Mouse (Mus musculus): ENCODE measurements around the gene Klk9. TPM values are rescaled to one million over a fixed set of nuclear protein-coding genes. Genes with fewer than 3 reads are reported as not detected.

Klk9 gene
- total RNA-seq, 2 experiments from 2014 or later = not detected

DNA sequence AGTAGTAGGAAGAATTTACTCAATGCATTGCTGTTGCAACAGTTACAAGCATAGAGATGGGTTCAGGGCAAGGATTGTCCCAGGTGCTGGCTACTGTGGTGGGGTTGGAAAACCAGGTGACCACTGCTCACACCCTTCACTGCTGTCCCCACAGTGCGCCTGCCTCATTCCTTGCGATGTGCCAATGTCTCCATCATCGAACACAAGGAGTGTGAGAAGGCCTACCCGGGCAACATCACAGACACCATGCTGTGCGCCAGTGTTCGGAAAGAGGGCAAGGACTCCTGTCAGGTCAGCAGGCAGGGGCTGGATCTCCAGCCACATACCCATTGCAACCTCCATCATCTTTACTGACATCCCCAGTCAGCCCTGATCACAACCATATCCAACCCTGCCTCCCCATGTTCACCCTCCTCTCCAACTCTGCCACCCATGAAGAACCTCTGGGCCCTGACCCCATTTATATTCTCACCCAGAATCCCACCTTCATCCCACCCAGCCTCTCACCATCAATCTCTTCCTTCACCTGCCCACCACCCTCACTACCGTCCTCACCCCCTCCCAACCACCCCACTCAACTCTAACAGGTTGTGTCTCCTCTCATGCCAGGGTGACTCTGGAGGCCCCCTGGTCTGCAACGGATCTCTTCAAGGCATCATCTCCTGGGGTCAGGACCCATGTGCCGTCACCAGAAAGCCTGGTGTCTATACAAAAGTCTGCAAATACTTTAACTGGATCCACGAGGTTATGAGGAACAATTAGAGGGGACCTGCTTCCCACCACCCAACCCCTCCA, 13.3 kb upstream of the Klk9 start:
- DNase-seq = no peak
- no peak overlapping the region for H3K4me3 ChIP-seq
- no peak overlapping the region for H3K27ac ChIP-seq
- intact Hi-C loops (cut with DNase I) = no loop called here
- no peak for TF ChIP-seq CTCF (IDR thresholded peaks at IDR 0.05)

DNA sequence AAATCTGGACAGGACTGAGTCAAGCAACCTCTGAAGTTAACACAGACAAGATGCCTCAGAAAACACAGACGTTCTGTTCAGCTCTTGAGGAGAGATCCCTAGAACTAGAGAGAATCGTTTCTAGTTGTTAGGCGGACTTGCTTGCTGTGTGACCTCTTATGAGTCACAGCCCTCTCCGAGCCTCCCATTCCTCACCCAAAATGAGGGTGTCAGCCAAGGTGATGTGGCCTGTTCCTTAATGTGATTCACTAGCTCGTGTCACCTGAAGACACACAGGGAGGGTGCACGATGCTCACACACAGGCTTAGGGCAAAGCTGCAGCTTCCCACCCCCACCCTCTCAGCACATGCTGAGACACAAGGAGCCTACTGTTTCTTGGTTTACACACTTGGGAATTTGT, 11.4 kb upstream of the Klk9 start:
- Histone ChIP-seq H3K4me3 (no peak overlapping the region), H3K27ac (peak overlapping the region; percentile 3; the same call in 1 of the 2 replicates)
- intact Hi-C loops (cut with DNase I) = loop anchor here (5.0 kb wide), 1 partner anchor 98 kb away; no protein-coding TSS in a partner anchor
- TF ChIP-seq CTCF (IDR thresholded peaks at IDR 0.05) = no peak
- DNase-seq = no peak

DNA sequence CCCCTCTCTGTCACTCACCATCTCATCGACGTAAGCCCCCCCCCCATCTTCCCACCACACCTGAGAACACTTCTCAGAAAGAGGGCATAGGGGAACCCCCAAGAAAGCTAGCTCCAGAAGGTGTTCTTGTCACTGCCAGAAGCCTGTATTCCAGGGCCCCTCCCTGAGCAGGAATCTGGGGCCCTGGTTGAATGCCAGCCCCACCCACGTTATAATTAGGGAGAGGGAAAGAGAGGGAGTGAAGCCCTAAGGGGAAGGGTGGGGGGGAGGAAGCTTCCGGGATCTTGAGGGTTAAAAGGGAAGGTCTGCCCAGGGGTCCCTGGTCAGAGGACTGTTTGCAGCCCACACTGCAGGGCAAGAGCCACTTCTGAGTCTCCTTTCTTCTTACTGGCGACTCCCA, 10.9 kb upstream of the Klk9 start, which contains the start of gene Klk10:
Gene Klk10 (plus strand): TSS at position 290 of the 400 bp plus-strand sequence.
- H3K27ac ChIP-seq = peak within 1 kb of the TSS; percentile 3; the same call in 1 of the 2 replicates
- peak within 1 kb of the TSS; percentile 13; the same call in 1 of the 2 replicates for H3K4me3 ChIP-seq
- no peak for TF ChIP-seq CTCF (IDR thresholded peaks at IDR 0.05)
- no peak for DNase-seq
- intact Hi-C loops (cut with DNase I) = loop anchor here (5.0 kb wide), 1 partner anchor 98 kb away; no protein-coding TSS in a partner anchor

DNA sequence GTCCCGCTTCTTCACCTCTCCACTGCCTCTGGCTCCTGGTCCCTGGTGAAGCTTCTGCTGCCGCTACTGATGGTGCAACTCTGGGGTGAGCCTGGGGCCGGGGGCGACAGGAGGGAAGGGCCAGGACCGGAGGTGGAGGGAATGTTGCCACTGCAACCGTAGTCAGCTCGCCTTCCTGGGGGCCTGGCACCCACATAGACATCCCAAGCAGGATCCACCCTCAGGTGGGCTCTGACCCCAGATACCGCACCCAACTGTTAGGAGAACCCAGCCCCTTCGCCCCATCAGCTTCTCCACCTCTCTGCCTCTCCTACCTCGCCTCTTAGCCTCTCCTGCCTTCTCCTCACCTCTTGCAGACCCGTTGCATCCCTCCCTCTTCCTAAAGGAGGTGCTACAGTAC, 10.2 kb upstream of the Klk9 start:
- TF ChIP-seq CTCF (IDR thresholded peaks at IDR 0.05) = no peak
- intact Hi-C loops (cut with DNase I) = loop anchor here (5.0 kb wide), 1 partner anchor 99 kb away; no protein-coding TSS in a partner anchor
- DNase-seq = no peak
- Histone ChIP-seq H3K27ac (no peak overlapping the region), H3K4me3 (no peak overlapping the region; the same call in 1 of the 2 replicates)

DNA sequence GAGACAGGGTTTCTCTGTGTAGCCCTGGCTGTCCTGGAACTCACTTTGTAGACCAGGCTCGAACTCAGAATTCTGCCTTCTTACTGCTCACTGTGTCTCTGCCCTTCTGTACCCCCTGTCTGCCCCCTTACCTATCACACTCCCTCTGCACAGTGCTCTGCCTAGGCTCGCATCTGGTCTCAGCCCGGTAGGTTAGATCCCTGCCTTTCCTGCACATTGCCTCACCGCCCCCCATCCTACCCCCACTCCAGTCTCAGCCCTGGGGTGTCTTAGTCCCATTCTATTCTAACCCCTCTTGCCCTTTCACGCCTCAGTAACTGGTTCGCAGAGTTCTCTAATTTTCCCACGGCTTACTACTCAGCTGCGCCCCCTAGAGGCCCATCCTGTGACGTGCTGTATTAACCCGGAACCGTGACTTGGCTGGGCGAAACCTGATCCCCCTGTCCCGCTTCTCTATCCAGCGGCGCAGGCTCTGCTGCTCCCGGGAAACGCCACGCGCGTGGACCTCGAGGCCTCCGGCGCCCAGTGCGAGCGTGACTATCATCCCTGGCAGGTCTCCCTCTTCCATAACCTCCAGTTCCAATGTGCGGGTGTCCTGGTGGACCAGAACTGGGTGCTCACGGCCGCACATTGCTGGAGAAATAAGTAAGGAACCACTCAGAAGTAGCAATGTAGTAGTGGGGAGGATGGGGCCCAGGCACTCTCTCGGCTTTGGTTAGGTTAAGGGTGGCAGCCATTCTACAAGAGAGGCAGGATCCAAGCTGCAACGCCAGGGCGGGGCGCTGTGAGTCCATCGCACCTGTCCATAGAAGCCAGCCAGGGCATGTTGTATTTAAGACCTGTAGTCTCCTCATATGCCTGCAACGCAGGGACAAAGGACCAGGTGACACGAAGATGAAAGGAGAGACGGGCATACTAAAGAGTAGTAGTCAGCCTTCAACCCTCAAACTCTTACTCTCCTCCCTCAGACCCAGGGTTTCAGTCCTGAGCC, 9.1 kb upstream of the Klk9 start:
- Histone ChIP-seq H3K27ac (no peak overlapping the region), H3K4me3 (peak overlapping the region; percentile 65)
- intact Hi-C loops (cut with DNase I) = loop anchor here (5.0 kb wide), 1 partner anchor 100 kb away; no protein-coding TSS in a partner anchor
- peak; percentile 78 for DNase-seq
- peak; percentile 72 for TF ChIP-seq CTCF (IDR thresholded peaks at IDR 0.05)

DNA sequence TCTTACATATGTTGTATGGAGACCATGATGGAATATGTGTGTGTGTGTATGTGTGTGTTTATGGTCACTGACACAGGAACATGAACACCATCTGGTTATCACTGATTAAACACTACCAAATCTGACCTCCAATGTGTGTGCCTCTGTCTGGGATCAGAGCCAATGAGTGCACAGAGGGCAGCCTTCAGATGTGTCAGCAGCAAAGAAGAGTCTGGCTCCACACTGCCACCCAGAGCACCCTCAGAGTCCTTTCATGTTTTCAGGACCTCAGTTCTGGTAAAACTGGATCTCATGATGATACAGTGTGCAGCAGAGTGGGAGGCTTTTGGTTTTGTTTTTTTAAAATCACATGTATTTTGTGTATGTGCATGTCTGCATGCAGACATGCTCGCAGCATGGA, 6.4 kb upstream of the Klk9 start:
- intact Hi-C loops (cut with DNase I) = no loop called here
- Histone ChIP-seq H3K27ac (no peak overlapping the region), H3K4me3 (no peak overlapping the region)
- no peak; the same call in 1 of the 2 replicates for TF ChIP-seq CTCF (IDR thresholded peaks at IDR 0.05)
- no peak for DNase-seq

DNA sequence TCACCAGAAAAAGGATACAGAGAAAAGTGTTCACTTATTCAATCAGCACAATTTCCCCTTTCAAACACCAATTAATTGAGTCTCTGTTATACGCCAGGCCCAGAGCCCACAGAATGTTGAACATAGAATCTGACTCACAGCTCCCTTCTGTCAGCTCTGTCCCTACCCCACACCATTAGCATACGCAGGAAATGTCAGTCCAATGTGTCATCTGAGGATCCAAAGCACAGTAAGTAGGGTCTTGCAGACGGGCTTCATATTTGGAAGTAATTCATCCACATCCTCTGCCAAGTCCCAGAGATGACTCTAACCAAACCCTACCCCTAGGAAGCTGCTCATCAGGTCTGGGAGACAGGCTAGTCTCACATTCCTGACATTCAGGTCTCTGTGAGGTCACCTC, 3.6 kb upstream of the Klk9 start:
- Histone ChIP-seq H3K27ac (no peak overlapping the region), H3K4me3 (no peak overlapping the region)
- no peak for TF ChIP-seq CTCF (IDR thresholded peaks at IDR 0.05)
- DNase-seq = no peak
- intact Hi-C loops (cut with DNase I) = no loop called here

DNA sequence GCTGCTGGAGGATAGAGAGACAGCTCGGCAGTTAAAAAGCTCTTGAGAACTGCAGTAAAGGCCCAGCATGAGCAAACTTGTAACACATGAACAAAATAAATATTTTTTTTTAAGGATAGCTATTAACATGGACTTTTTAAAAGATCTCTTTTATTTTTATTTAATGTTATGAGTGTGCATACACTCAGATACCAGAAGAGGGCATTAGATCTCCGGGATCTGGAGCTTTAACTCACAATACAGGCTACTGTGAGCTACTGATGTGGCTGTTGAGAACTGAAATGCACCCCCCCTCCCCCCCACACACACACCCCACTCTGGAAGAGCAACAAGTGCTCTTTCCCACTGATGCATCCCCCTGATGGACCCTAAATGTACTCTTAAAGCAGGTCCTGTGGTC, 2.4 kb upstream of the Klk9 start:
- no peak overlapping the region for H3K4me3 ChIP-seq
- H3K27ac ChIP-seq = no peak overlapping the region
- intact Hi-C loops (cut with DNase I) = no loop called here
- no peak for DNase-seq
- peak; percentile 27 for TF ChIP-seq CTCF (IDR thresholded peaks at IDR 0.05)

DNA sequence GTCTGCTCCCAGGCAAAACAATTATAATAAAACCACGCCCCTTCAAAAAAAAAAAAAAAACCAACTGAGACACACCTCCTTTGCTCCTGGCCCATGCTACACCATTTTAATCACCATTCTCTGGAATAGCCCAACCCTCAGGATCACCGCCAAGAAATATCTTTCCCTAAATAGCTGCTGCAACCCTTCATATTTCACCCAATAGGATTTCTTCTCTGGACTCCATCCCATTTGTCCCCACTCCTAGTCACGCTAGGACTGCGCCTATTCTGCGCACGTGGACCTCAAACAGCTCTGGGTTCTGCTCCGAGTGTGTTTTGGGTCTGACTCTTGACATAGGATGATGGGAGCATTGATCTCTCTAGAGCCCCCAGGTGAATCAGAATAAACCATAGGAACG, 4.7 kb downstream of the Klk9 start:
- DNase-seq = no peak
- TF ChIP-seq CTCF (IDR thresholded peaks at IDR 0.05) = no peak
- no peak overlapping the region for H3K27ac ChIP-seq
- peak overlapping the region; percentile 72 for H3K4me3 ChIP-seq
- intact Hi-C loops (cut with DNase I) = no loop called here

DNA sequence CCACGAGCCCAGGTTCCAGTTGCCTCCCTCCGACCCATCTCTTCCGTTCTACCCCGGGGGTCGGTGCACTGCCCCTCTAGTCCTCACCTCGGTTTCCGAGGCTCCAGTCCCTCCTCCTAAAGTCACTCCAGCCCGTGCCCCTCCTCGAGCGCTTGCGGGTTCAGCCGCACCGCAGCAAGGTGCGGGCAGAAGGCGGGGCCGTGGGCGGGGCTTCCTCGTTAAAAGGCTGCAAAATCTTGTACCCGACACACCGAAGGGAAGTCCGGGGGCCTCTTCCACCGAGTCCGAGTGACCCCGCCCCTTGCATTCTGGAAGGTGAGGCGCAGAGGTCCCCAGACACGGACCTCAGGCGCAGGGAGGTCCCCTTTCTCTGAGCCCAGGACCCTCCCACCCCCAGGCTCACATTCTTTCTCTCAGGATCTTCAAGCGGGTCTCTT, 5.7 kb downstream of the Klk9 start, which contains the start of gene Klk8:
Gene Klk8 (plus strand): TSS at position 245 of the 437 bp plus-strand sequence.
- DNase-seq = peak; percentile 25

DNA sequence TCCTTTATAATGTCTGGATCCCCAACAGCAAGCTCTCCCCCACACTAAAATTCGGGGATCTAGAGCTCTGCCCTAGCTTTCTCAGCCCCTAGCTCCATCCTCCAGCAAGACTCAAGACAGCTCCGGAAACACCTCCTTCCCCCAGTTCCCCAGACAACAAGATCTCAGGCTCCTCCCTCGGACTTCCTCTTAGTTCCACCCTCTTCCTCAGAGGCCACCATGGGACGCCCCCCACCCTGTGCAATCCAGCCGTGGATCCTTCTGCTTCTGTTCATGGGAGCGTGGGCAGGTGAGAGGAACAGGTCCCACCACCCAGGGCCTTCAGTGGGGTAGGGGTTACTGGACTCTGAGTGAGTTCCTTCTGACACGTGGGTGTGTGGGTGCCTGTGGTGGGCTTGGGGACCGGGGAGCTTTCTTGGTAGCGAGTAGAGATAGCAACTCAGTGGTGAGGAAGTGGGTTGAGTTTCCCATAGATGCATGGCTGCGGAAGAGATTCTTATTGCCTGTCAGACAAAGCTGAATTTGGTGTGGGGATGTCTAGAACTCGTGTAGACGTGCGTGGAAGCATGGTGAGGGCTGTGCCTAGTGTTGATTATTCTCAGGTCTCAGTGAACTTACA, 6.3 kb downstream of the Klk9 start:
- peak overlapping the region; percentile 72 for H3K4me3 ChIP-seq
- TF ChIP-seq CTCF (IDR thresholded peaks at IDR 0.05) = no peak
- H3K27ac ChIP-seq = peak overlapping the region; percentile 38
- intact Hi-C loops (cut with DNase I) = no loop called here
- DNase-seq = no peak

More for the DNA sequence above, 5.7 kb downstream of the Klk9 start, which contains the start of gene Klk8:
- intact Hi-C loops (cut with DNase I) = no loop called here
- Histone ChIP-seq H3K4me3 (peak within 1 kb of the TSS; percentile 72), H3K27ac (peak within 1 kb of the TSS; percentile 38)
- TF ChIP-seq CTCF (IDR thresholded peaks at IDR 0.05) = no peak

DNA sequence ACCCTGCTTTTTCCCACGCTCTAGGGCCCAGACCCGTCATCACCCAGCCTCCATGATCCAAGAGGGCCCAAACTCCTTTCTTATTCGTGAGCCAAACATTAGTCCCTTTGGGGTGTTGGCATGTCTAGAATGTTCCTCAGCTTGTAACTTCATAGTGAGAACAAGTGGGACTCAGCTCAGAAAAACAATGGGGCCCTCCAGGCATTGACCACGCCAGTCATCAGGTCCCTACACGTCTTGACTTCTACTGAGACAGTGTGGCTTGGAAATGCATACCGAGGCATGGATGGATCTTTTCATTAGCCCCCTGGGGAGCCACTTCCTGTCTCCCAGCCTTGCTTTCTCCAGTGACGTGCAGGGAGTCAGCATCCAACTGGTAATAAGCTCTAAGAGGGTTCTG, 8.2 kb downstream of the Klk9 start:
- Histone ChIP-seq H3K4me3 (no peak overlapping the region), H3K27ac (no peak overlapping the region)
- no peak for TF ChIP-seq CTCF (IDR thresholded peaks at IDR 0.05)
- DNase-seq = no peak
- intact Hi-C loops (cut with DNase I) = no loop called here
